Mouse (Mus musculus): ENCODE results near the gene Rsph6a.

GRCm38 (mm10) chr7:19007026-19007977, 47.2 kb upstream of the Rsph6a start:
- TF ChIP-seq CTCF (IDR thresholded peaks at IDR 0.05; ENCODE audit: borderline replicate concordance, insufficient read depth, low read depth, low read length), result no peak
- TF ChIP-seq POLR2A (IDR thresholded peaks at IDR 0.05; ENCODE audit: borderline replicate concordance, insufficient read depth, low read length), result no peak
